Mouse (Mus musculus): ENCODE data around the gene Grin2c.

- TF ChIP-seq EP300 (IDR thresholded peaks at IDR 0.05; ENCODE audit: low read depth) (no peak; the same call in 1 of the 2 replicates), CTCF (IDR thresholded peaks at IDR 0.05; ENCODE audit: low read depth) (no peak)
Observed at GRCm38 (mm10) chr11:115219263-115219662, 47.8 kb downstream of the Grin2c start.

Measured in liver, postnatal 0 days (tissue).